Mouse (Mus musculus) hindbrain, embryonic 11.5 days (tissue): Measurements from ENCODE around the gene Tyw5. TPM values are rescaled to one million over a fixed set of nuclear protein-coding genes. Genes with fewer than 3 reads are reported as not detected.

ENCODE experiments used
- ATAC-seq: fragments of 200-750 bp; cut with Nextera tagmentation; 2 replicates; pipeline ENCODE4 v1.8.0; 2017; ENCODE audit warnings: mild to moderate bottlenecking, moderate TSS enrichment, moderate library complexity; ENCODE audit not compliant: low FRiP score
- DNase-seq: peaks from one replicate; pipeline ENCODE4 v3.0.0-alpha.2; 2015; ENCODE audit warnings: low spot score
- H3K27ac ChIP-seq: fragments of 300-500 bp; sonication (generic); 2 replicates; pipeline ENCODE4 v1.5.1; 2014; ENCODE audit warnings: mild to moderate bottlenecking, low read depth, low read length
- H3K27me3 ChIP-seq: fragments of 300-500 bp; sonication (generic); 2 replicates; pipeline ENCODE4 v1.6.1; 2014; ENCODE audit warnings: mild to moderate bottlenecking, low read length, moderate library complexity, mixed read lengths; ENCODE audit not compliant: control insufficient read depth, insufficient read depth
- H3K36me3 ChIP-seq: fragments of 300-500 bp; sonication (generic); 2 replicates; pipeline ENCODE4 v1.6.1; 2014; ENCODE audit warnings: mild to moderate bottlenecking, low read length, moderate library complexity, mixed read lengths; ENCODE audit not compliant: control insufficient read depth, insufficient read depth
- H3K4me1 ChIP-seq: fragments of 300-500 bp; sonication (generic); replicated peaks from 2 replicates; pipeline ENCODE4 v1.6.1; 2014; ENCODE audit warnings: low read length, mixed read lengths; ENCODE audit not compliant: control insufficient read depth, insufficient read depth
- H3K4me2 ChIP-seq: fragments of 300-500 bp; sonication (generic); replicated peaks from 2 replicates; pipeline ENCODE4 v1.6.1; 2014; ENCODE audit warnings: mild to moderate bottlenecking, low read depth, low read length
- H3K4me3 ChIP-seq: fragments of 300-500 bp; sonication (generic); 2 replicates; pipeline ENCODE4 v1.5.1; 2014; ENCODE audit warnings: low read depth, low read length
- H3K9ac ChIP-seq: fragments of 300-500 bp; sonication (generic); 2 replicates; pipeline ENCODE4 v1.6.1; 2014; ENCODE audit warnings: low read depth, low read length
- H3K9me3 ChIP-seq: fragments of 300-500 bp; sonication (generic); 2 replicates; pipeline ENCODE4 v1.6.1; 2016; ENCODE audit warnings: low read length; ENCODE audit not compliant: control insufficient read depth
- WGBS: fragments of 180-500 bp; shearing (Covaris S2); extraction: QIAGEN DNeasy Blood & Tissue Kit; methylation state at CpG from one replicate; pipeline ENCODE4 v1.1.7; 2014; 5-methylcytosine and 5-hydroxymethylcytosine counted together
- polyA plus RNA-seq: library from polyadenylated mRNA; unstranded; fragments of >200 nt; fragmentation: Nextera tagmentation; extraction: Ambion mirVana; gene quantifications from 2 replicates; pipeline ENCODE4 v1.2.1, GENCODE M21; 2014

Gene Tyw5
- 26.4 and 27.9 TPM in 2 replicates for polyA plus RNA-seq

GRCm38 (mm10) chr1:57406187-57407151, at the start of gene Tyw5, which contains the start of gene Maip1:
Gene Tyw5, minus strand, starts transcription at chr1:57407101.
Gene Maip1, plus strand, starts transcription at chr1:57406328.
- DNase-seq (peak; percentile 83), ATAC-seq (peak; percentile 91)
- Histone ChIP-seq H3K4me2 (peak within 1 kb of the TSS; percentile 54), H3K36me3 (no peaks in the 10 kb centered on the region), H3K27me3 (no peaks in the 10 kb centered on the region), H3K27ac (peak within 1 kb of the TSS; percentile 87), H3K4me1 (no peaks in the 10 kb centered on the region; the same call in 1 of the 2 replicates), H3K4me3 (peak within 1 kb of the TSS; percentile 61), H3K9ac (peak within 1 kb of the TSS; percentile 81), H3K9me3 (no peaks in the 10 kb centered on the region)
- WGBS: under 1% methylated on average over 72 of the region's 72 CpGs

GRCm38 (mm10) chr1:57450241-57450640, 43.3 kb upstream of the Tyw5 start:
- DNase-seq (no peak), ATAC-seq (no peak)
- Histone ChIP-seq H3K27ac (no peak overlapping the region), H3K4me3 (no peak overlapping the region), H3K4me1 (no peaks in the 10 kb centered on the region), H3K4me2 (no peak overlapping the region), H3K27me3 (no peaks in the 10 kb centered on the region), H3K36me3 (no peaks in the 10 kb centered on the region), H3K9me3 (no peaks in the 10 kb centered on the region), H3K9ac (no peak overlapping the region)
- 100% methylated on average over 1 of the region's 1 CpGs for WGBS

GRCm38 (mm10) chr1:57445679-57446078, 38.8 kb upstream of the Tyw5 start:
- no peak overlapping the region for H3K4me2 ChIP-seq
- no peaks in the 10 kb centered on the region for H3K36me3 ChIP-seq
- H3K9ac ChIP-seq: no peak overlapping the region
- H3K4me1 ChIP-seq: no peaks in the 10 kb centered on the region
- H3K27ac ChIP-seq: no peak overlapping the region
- no peak overlapping the region for H3K4me3 ChIP-seq
- no peak for ATAC-seq
- WGBS: 71% methylated on average over 10 of the region's 10 CpGs
- no peaks in the 10 kb centered on the region for H3K27me3 ChIP-seq
- no peak for DNase-seq
- H3K9me3 ChIP-seq: no peaks in the 10 kb centered on the region

- Histone ChIP-seq H3K36me3 (no peaks in the 10 kb centered on the region), H3K9ac (no peak overlapping the region), H3K9me3 (no peaks in the 10 kb centered on the region), H3K4me2 (no peak overlapping the region), H3K27me3 (no peaks in the 10 kb centered on the region), H3K27ac (no peak overlapping the region), H3K4me1 (no peaks in the 10 kb centered on the region), H3K4me3 (no peak overlapping the region)
- DNase-seq (no peak), ATAC-seq (no peak)
- WGBS: 54% methylated on average over 4 of the region's 4 CpGs
Observed at GRCm38 (mm10) chr1:57440771-57441170, 33.9 kb upstream of the Tyw5 start.

GRCm38 (mm10) chr1:57439026-57439425, 32.1 kb upstream of the Tyw5 start:
- 75% methylated on average over 6 of the region's 6 CpGs for WGBS
- H3K27ac ChIP-seq: no peak overlapping the region
- H3K36me3 ChIP-seq: no peaks in the 10 kb centered on the region

GRCm38 (mm10) chr1:57436954-57437353, 30.1 kb upstream of the Tyw5 start:
- DNase-seq: peak; percentile 23
- no peak overlapping the region for H3K27ac ChIP-seq
- 56% methylated on average over 9 of the region's 9 CpGs for WGBS

More at GRCm38 (mm10) chr1:57439026-57439425, 32.1 kb upstream of the Tyw5 start:
- Histone ChIP-seq H3K4me1 (no peaks in the 10 kb centered on the region), H3K4me3 (no peak overlapping the region), H3K27me3 (no peaks in the 10 kb centered on the region), H3K4me2 (no peak overlapping the region), H3K9me3 (no peaks in the 10 kb centered on the region), H3K9ac (no peak overlapping the region)
- ATAC-seq: no peak
- no peak for DNase-seq

GRCm38 (mm10) chr1:57436408-57436807, 29.5 kb upstream of the Tyw5 start:
- Histone ChIP-seq H3K9me3 (no peaks in the 10 kb centered on the region), H3K4me1 (no peaks in the 10 kb centered on the region), H3K27ac (no peak overlapping the region), H3K27me3 (no peaks in the 10 kb centered on the region), H3K9ac (no peak overlapping the region), H3K36me3 (no peaks in the 10 kb centered on the region), H3K4me2 (no peak overlapping the region), H3K4me3 (no peak overlapping the region)
- ATAC-seq (no peak), DNase-seq (no peak)
- 74% methylated on average over 9 of the region's 9 CpGs for WGBS

More at GRCm38 (mm10) chr1:57436954-57437353, 30.1 kb upstream of the Tyw5 start:
- ATAC-seq: no peak
- no peak overlapping the region for H3K4me3 ChIP-seq
- H3K36me3 ChIP-seq: no peaks in the 10 kb centered on the region
- no peak overlapping the region for H3K9ac ChIP-seq
- H3K4me1 ChIP-seq: no peaks in the 10 kb centered on the region
- no peak overlapping the region for H3K4me2 ChIP-seq
- H3K27me3 ChIP-seq: no peaks in the 10 kb centered on the region
- H3K9me3 ChIP-seq: no peaks in the 10 kb centered on the region

GRCm38 (mm10) chr1:57433141-57433540, 26.2 kb upstream of the Tyw5 start:
- Histone ChIP-seq H3K4me1 (no peaks in the 10 kb centered on the region), H3K36me3 (no peaks in the 10 kb centered on the region), H3K9ac (no peak overlapping the region), H3K9me3 (no peaks in the 10 kb centered on the region), H3K4me2 (no peak overlapping the region), H3K4me3 (no peak overlapping the region), H3K27me3 (no peaks in the 10 kb centered on the region), H3K27ac (no peak overlapping the region)
- no peak for ATAC-seq
- 90% methylated on average over 7 of the region's 7 CpGs for whole genome bisulfite sequencing
- DNase-seq: no peak
